Mouse (Mus musculus): ENCODE measurements around the gene Tex14. TPM values are rescaled to one million over a fixed set of nuclear protein-coding genes. Genes with fewer than 3 reads are reported as not detected.
"Not testable (repeated sequence)": the region's sequence is repeated elsewhere in the genome, so short reads cannot be mapped to it uniquely, and the experiment has no call there.

The Tex14 gene
- polyA plus RNA-seq, 1 experiment from 2014 or later, result 0.38 TPM

DNA sequence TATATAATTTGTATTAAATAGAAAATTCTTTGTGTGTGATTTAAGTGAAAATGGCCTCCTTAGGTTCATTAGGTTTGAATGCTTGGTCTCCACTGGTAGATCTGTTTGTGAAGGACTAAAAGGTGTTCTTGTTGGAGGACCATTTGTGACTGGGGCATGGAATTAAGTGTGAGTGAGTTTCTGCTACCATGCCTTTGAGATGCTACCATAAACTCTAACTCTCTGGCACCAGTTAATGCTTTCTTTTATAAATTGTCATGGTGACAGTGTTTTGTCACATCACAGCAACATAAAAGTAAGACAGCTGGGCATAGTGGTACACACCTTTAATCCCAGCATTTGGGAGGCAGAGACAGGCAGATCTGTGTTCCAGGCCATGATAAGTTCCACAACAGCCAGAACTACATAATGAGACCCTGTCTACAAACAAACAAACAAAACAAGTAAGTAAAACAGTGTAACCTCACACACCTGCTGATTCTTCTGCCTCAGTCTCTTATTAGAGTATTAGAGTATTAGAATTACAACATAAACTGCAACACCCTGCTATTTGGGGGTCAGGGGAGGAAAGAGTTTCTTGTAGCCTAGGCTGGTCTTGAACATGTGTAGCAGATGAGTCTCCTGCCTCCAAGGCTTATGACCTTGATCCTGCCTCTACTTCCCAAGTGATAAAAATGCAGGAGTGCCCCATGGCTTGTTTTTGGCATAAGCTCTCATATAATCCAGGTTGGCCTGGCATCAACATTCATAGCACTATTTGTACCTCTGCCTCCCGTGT lies 22.6 kb downstream of the Tex14 start:
- Histone ChIP-seq H3K9me3 (ENCODE audit: control insufficient read depth, low read length) (no peaks in the 10 kb centered on the region), H3K4me1 (ENCODE audit: control insufficient read depth in 2 of 2, insufficient read depth in 2 of 2, low read length in 2 of 2) (peaks cover 0 to 6% of the 10 kb centered on the region in 2 experiments; a peak in 1 of 4 replicates), H3K4me2 (ENCODE audit: low read length) (no peak overlapping the region), H3K9ac (ENCODE audit: low read length) (no peak overlapping the region; the same call in 1 of the 2 replicates), H3K27me3 (ENCODE audit: control insufficient read depth, insufficient read depth, low read length) (no peaks in the 10 kb centered on the region), H3K4me3 (ENCODE audit: control insufficient read depth in 1 of 2, insufficient read depth in 1 of 2, low read depth in 1 of 2, low read length in 2 of 2) (no peak overlapping the region), H3K36me3 (ENCODE audit: control insufficient read depth, insufficient read depth, low read length) (no peaks in the 10 kb centered on the region), H3K27ac (replicated peaks in 1 of 2; ENCODE audit: control insufficient read depth in 1 of 2, insufficient read depth in 1 of 2, low read depth in 2 of 2, low read length in 2 of 2) (no peak overlapping the region; a peak in 1 of 4 replicates)
- no peak for ATAC-seq (ENCODE audit: insufficient number of reproducible peaks, insufficient read depth, low FRiP score, low read depth)
- WGBS, result 66% methylated on average over 1 of the region's 1 CpGs

- Histone ChIP-seq H3K4me1 (ENCODE audit: control insufficient read depth in 2 of 2, insufficient read depth in 2 of 2, low read length in 2 of 2) (peaks cover 0 to 6% of the 10 kb centered on the region in 2 experiments; a peak in 1 of 4 replicates), H3K4me3 (ENCODE audit: control insufficient read depth in 1 of 2, insufficient read depth in 1 of 2, low read depth in 1 of 2, low read length in 2 of 2) (no peak overlapping the region), H3K27me3 (ENCODE audit: control insufficient read depth, insufficient read depth, low read length) (no peaks in the 10 kb centered on the region), H3K27ac (replicated peaks in 1 of 2; ENCODE audit: control insufficient read depth in 1 of 2, insufficient read depth in 1 of 2, low read depth in 2 of 2, low read length in 2 of 2) (no peak overlapping the region), H3K4me2 (ENCODE audit: low read length) (no peak overlapping the region), H3K9ac (ENCODE audit: low read length) (no peak overlapping the region), H3K9me3 (ENCODE audit: control insufficient read depth, low read length) (no peaks in the 10 kb centered on the region), H3K36me3 (ENCODE audit: control insufficient read depth, insufficient read depth, low read length) (no peaks in the 10 kb centered on the region)
- ATAC-seq (ENCODE audit: insufficient number of reproducible peaks, insufficient read depth, low FRiP score, low read depth), result no peak
- WGBS, result 63% methylated on average over 2 of the region's 2 CpGs
Observed at GRCm38 (mm10) chr11:87428051-87428673, 23.3 kb downstream of the Tex14 start.

GRCm38 (mm10) chr11:87429363-87429762 lies 24.5 kb downstream of the Tex14 start:
- 84% methylated on average over 4 of the region's 4 CpGs for WGBS
- no peaks in the 10 kb centered on the region for H3K36me3 ChIP-seq (ENCODE audit: control insufficient read depth, insufficient read depth, low read length)
- no peak for ATAC-seq (ENCODE audit: insufficient number of reproducible peaks, insufficient read depth, low FRiP score, low read depth)
- H3K4me2 ChIP-seq (ENCODE audit: low read length), result no peak overlapping the region
- H3K27ac ChIP-seq (replicated peaks in 1 of 2; ENCODE audit: control insufficient read depth in 1 of 2, insufficient read depth in 1 of 2, low read depth in 2 of 2, low read length in 2 of 2), result no peak overlapping the region
- H3K4me1 ChIP-seq (ENCODE audit: control insufficient read depth in 2 of 2, insufficient read depth in 2 of 2, low read length in 2 of 2), result peaks cover 0 to 6% of the 10 kb centered on the region in 2 experiments; a peak in 1 of 4 replicates
- no peak overlapping the region for H3K9ac ChIP-seq (ENCODE audit: low read length)
- H3K27me3 ChIP-seq (ENCODE audit: control insufficient read depth, insufficient read depth, low read length), result no peaks in the 10 kb centered on the region
- H3K4me3 ChIP-seq (ENCODE audit: control insufficient read depth in 1 of 2, insufficient read depth in 1 of 2, low read depth in 1 of 2, low read length in 2 of 2), result no peak overlapping the region
- H3K9me3 ChIP-seq (ENCODE audit: control insufficient read depth, low read length), result no peaks in the 10 kb centered on the region

DNA sequence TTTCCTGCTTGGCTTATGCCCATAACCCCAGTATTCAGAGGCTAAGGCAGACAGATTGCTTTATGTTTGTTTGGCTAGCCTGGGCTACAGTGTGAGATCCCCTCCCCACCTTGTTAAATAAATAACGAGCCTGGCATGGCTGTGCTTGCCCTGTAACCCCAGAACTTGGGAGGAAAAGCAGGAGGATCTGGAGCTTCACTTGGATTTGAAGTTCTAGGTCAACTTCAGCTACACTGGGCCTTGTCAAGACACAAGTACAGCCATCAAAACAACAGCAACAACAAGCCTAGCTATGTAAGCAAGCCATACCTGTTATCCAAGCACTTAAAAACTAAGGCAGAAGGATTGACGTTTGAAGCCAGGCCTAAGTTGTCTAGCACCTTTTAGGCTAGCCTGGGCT lies 25.5 kb downstream of the Tex14 start:
- Histone ChIP-seq H3K4me1 (ENCODE audit: control insufficient read depth in 2 of 2, insufficient read depth in 2 of 2, low read length in 2 of 2) (peaks cover 0 to 6% of the 10 kb centered on the region in 2 experiments; a peak in 1 of 4 replicates), H3K4me3 (ENCODE audit: control insufficient read depth in 1 of 2, insufficient read depth in 1 of 2, low read depth in 1 of 2, low read length in 2 of 2) (no peak overlapping the region), H3K9ac (ENCODE audit: low read length) (no peak overlapping the region), H3K27me3 (ENCODE audit: control insufficient read depth, insufficient read depth, low read length) (no peaks in the 10 kb centered on the region), H3K4me2 (ENCODE audit: low read length) (no peak overlapping the region), H3K27ac (replicated peaks in 1 of 2; ENCODE audit: control insufficient read depth in 1 of 2, insufficient read depth in 1 of 2, low read depth in 2 of 2, low read length in 2 of 2) (no peak overlapping the region), H3K36me3 (ENCODE audit: control insufficient read depth, insufficient read depth, low read length) (no peaks in the 10 kb centered on the region), H3K9me3 (ENCODE audit: control insufficient read depth, low read length) (no peaks in the 10 kb centered on the region)
- no peak for ATAC-seq (ENCODE audit: insufficient number of reproducible peaks, insufficient read depth, low FRiP score, low read depth)
- WGBS, result 70% methylated on average over 2 of the region's 2 CpGs

GRCm38 (mm10) chr11:87431813-87432212 lies 26.9 kb downstream of the Tex14 start:
- not testable (repeated sequence) for H3K36me3 ChIP-seq (ENCODE audit: control insufficient read depth, insufficient read depth, low read length); H3K9ac ChIP-seq (ENCODE audit: low read length); H3K27ac ChIP-seq (replicated peaks in 1 of 2; ENCODE audit: control insufficient read depth in 1 of 2, insufficient read depth in 1 of 2, low read depth in 2 of 2, low read length in 2 of 2); H3K9me3 ChIP-seq (ENCODE audit: control insufficient read depth, low read length); H3K4me1 ChIP-seq (ENCODE audit: control insufficient read depth in 2 of 2, insufficient read depth in 2 of 2, low read length in 2 of 2); ATAC-seq (ENCODE audit: insufficient number of reproducible peaks, insufficient read depth, low FRiP score, low read depth); H3K27me3 ChIP-seq (ENCODE audit: control insufficient read depth, insufficient read depth, low read length); H3K4me2 ChIP-seq (ENCODE audit: low read length); H3K4me3 ChIP-seq (ENCODE audit: control insufficient read depth in 1 of 2, insufficient read depth in 1 of 2, low read depth in 1 of 2, low read length in 2 of 2)
- 88% methylated on average over 8 of the region's 8 CpGs for WGBS

- no peak overlapping the region for H3K4me3 ChIP-seq (ENCODE audit: control insufficient read depth in 1 of 2, insufficient read depth in 1 of 2, low read depth in 1 of 2, low read length in 2 of 2)
- no peak for ATAC-seq (ENCODE audit: insufficient number of reproducible peaks, insufficient read depth, low FRiP score, low read depth)
- 80% methylated on average over 1 of the region's 1 CpGs for WGBS
- no peaks in the 10 kb centered on the region for H3K9me3 ChIP-seq (ENCODE audit: control insufficient read depth, low read length)
- no peaks in the 10 kb centered on the region for H3K36me3 ChIP-seq (ENCODE audit: control insufficient read depth, insufficient read depth, low read length)
- no peak overlapping the region for H3K9ac ChIP-seq (ENCODE audit: low read length)
- H3K27me3 ChIP-seq (ENCODE audit: control insufficient read depth, insufficient read depth, low read length), result no peaks in the 10 kb centered on the region
- peaks cover 0 to 6% of the 10 kb centered on the region in 2 experiments; a peak in 1 of 4 replicates for H3K4me1 ChIP-seq (ENCODE audit: control insufficient read depth in 2 of 2, insufficient read depth in 2 of 2, low read length in 2 of 2)
- H3K27ac ChIP-seq (replicated peaks in 1 of 2; ENCODE audit: control insufficient read depth in 1 of 2, insufficient read depth in 1 of 2, low read depth in 2 of 2, low read length in 2 of 2), result no peak overlapping the region
- H3K4me2 ChIP-seq (ENCODE audit: low read length), result no peak overlapping the region
Observed at GRCm38 (mm10) chr11:87432447-87432846, 27.6 kb downstream of the Tex14 start.

GRCm38 (mm10) chr11:87432933-87433669 lies 28.2 kb downstream of the Tex14 start:
- no peak for ATAC-seq (ENCODE audit: insufficient number of reproducible peaks, insufficient read depth, low FRiP score, low read depth)
- no peak overlapping the region for H3K27ac ChIP-seq (replicated peaks in 1 of 2; ENCODE audit: control insufficient read depth in 1 of 2, insufficient read depth in 1 of 2, low read depth in 2 of 2, low read length in 2 of 2)
- H3K9me3 ChIP-seq (ENCODE audit: control insufficient read depth, low read length), result no peaks in the 10 kb centered on the region
- H3K4me1 ChIP-seq (ENCODE audit: control insufficient read depth in 2 of 2, insufficient read depth in 2 of 2, low read length in 2 of 2), result peaks cover 0 to under 1% of the 10 kb centered on the region in 2 experiments; a peak in 1 of 4 replicates
- H3K9ac ChIP-seq (ENCODE audit: low read length), result no peak overlapping the region
- H3K36me3 ChIP-seq (ENCODE audit: control insufficient read depth, insufficient read depth, low read length), result no peaks in the 10 kb centered on the region
- WGBS, result 43% methylated on average over 6 of the region's 6 CpGs
- H3K4me2 ChIP-seq (ENCODE audit: low read length), result no peak overlapping the region
- H3K4me3 ChIP-seq (ENCODE audit: control insufficient read depth in 1 of 2, insufficient read depth in 1 of 2, low read depth in 1 of 2, low read length in 2 of 2), result no peak overlapping the region
- no peaks in the 10 kb centered on the region for H3K27me3 ChIP-seq (ENCODE audit: control insufficient read depth, insufficient read depth, low read length)

All from heart, embryonic 14.5 days (tissue).